Mouse (Mus musculus): ENCODE data around the gene Tmem200a.

The Tmem200a gene

DNA sequence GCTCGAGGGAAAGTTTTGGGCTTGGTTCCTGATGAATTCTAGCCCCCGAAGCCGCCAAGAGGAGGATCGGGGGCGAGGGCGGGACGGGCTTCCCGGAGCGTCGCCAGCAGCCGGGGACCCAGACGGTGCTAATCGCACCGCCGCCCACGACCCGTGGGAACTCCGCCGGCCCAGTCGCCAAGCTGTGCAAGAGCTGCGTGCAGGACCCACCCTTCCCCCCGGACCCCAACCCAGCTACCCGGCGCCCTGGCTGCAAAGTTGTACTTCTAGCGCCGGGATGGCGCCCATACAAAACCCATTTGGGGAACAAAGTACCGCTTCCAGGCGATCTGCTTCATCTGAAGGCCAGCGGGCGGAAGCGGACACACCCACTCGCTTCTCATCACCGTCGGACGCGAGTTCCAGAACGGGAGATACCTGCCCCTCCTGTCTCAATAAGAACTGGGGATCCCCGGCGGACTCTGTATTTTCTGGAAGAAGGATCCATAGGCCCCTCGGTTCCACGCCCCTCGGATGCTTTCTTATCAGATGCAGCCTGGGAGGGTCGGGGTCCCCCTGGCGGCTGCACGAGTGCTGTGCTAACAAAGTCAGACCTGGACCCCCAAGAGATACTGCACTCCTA is at the start of gene Tmem200a:
Tmem200a (minus strand) TSS at position 532 of the 622 bp plus-strand sequence.
- peak; percentile 10 to 15 for DNase-seq

DNA sequence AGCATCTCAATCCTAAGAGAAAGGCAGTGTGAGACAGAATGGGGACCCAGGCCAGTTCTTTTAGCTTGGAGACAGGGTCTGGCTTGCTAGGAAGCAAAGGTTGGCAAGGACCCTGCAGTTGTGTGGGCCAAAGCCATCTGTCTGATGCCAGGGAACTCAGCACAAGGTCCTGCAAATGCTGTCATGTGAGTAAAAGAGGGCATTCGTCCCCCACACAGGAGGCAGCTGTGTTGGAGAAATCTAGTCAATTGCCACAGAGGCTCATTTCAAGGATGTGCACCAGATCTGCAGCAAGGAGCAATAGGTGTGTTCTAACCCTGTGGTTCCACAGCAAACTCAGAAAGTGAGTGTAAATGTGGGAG is 41.0 kb upstream of the Tmem200a start:
- DNase-seq, result no peak

DNA sequence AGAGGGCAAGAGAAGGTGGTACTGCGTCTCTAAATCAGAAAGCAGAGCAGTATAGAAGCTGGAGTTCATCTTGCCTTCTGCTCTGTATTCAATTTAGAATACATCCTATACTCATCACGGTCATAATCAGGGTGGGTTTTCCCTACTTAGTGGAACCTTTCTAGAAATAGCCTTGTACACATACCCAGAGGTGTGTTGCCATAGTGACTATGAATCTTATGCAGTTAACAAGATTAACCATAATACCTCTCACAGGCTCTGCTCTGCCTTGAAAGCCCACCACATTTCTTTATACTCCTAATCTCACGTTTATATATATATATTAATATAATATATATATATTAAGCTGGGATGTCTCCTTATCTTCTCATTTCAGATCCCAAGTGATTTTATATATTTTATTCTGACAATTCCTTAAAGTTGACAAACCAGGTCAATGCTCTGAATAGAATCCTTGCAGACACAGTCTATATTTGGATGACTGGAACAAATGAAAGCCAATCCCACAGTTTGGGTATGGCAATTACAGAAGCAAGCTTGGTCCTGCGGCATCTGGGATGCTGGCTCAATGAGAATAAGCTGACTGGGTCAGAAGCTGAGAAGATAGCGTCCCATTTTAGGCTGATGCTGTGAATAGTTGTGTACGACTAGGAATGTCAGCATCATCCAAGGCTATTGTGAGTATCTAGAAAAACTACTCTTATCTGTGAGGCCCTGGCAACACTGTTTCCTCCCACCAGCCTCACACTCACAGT is 40.4 kb upstream of the Tmem200a start:
- no peak for DNase-seq

DNA sequence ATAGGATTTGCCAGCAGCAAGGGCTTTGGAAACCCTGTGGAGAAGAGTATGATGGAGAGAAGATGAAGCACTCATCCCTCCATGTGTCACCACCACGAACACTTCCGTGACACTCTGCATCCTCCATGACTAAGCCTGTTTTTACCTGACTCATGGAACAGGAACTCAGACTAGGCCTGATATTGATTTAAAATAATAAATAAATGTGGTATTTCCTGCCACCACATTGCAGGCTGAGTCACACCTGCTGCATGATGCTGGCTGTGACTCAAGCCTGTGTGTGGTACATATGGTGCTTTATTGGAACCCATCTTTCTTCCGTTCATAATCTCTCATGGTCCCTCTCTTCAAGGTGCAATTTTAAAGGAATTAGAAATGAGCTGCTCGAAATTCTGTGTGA is 35.6 kb upstream of the Tmem200a start:
- DNase-seq, result no peak

DNA sequence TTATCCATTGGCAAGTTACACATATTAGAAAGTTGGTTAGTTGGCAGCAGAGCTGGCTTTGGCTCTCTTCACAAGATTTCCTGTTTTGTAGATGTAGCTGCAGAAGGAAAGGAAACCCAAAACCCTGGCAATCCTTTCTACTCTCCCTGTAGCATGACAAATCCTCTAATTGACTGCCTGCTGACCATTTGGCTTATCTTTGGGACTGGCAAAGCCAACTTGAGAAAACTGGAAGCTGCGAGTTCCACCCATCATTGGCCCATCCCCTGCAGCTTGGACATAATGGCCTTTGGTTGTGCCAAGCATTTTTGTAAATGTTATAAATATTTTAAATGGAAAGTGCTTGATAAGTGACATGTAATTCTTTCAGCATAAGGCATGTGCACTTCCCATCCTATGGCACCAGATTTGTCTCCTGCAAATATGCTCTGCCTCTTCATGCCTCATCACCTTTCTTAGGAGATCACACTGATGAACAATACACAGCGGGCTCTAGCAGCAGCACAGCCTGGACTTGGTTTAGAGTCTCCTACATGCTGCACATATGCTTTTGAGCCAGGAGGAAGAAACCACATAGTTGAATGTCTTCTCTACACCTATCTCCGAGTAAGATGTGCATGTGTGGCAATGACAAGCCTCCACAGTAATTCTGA is 24.6 kb upstream of the Tmem200a start:
- DNase-seq, result no peak

DNA sequence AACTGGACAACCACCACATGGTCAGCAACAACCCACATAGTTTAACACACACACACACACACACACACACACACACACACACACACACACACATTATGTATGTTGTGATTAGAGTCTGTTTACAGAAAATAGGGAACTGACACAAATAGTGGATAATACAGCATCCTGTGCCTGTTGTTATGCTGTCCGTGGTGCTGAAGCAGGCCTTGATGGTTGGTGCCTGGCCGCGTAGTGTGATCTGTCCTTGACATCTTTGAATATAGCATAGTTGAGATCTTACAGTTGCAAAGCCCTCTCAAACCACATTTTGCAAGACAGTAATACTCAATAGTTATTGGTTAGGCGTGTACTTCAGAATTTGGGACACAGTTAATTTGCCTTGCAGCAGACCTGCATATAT is 3.2 kb upstream of the Tmem200a start:
- no peak for DNase-seq

DNA sequence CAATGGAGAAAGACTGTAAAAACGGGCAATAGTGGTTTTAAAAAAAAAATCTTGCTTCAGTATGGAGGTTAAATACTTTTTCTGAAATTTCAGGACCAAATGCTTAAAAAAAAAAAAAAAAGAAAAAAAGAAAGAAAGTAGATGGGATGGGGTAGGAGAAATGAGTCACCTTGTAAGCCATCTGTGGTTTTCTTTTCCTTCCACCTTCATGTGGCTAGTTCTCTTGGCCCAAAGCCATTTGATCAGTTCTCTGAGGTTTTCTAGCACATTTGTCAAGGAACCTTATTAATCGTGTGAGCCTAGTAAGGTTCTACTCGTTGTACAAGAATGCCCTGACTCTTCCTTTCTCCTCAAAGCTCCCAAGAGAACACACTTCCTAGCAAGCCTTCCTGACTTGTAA is 826 bp upstream of the Tmem200a start:
- no peak for DNase-seq

DNA sequence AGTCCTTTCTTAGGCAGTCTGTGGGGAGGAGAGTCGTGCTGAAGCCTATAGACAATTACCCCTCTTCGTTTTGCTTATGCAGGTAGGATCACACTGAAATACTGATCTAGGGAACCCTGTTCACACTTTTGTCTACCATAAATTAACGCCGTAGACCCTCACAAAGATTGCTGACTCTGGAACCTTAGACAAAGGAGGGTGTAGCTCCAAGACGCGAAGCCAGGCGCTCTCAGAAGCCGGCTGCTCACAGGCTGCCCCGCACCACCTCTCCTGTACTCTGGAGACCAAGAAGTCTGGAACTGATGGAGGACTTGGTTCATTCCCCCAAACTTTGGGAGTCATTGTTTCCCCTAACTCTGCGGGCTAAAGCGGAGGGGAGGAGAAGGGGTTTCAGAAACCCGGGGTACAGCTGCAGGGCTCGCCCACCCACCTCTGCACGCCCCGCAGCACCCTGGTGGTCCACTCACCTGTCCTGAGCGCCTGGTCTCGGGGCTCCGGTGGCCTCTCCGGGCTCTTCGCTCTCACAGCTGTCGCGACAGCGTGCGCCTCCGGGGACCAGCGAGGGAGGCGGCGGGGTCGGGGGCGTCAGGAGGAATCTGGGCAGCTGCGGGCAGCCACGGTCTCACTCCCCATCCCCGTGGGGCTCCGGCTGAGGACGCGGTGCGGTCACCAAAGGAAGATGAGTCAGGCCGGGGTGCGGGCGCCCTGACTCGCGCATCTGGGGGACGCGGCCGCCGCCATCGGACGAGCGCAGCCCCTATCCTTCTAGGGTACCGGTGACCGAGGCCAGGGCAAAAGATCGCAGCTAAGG is 976 bp downstream of the Tmem200a start, which contains the start of gene Gm9767:
Gm9767 (plus strand) TSS at position 585 of the 811 bp plus-strand sequence.
- peak in 1 of 2 experiments; percentile 5 for DNase-seq

DNA sequence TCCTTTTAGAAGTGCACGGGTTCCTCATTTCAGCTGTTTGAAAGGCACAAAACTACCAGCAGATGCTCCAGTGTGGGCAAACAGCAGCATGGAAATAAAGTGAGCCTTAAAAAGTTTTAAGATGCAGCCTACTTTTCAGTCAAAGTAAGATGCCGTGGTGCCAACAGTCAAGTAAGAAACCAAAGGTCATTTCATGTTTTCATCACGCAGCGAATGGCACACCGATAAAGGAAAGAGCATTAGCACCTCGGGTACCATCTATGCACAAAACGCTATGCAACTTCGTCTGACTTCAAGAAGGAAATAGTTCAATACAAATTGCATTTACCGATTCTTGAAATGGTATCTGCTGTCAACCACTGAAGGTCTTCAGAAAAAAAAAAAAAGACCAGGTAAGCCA is 1.9 kb downstream of the Tmem200a start:
- no peak for DNase-seq

DNA sequence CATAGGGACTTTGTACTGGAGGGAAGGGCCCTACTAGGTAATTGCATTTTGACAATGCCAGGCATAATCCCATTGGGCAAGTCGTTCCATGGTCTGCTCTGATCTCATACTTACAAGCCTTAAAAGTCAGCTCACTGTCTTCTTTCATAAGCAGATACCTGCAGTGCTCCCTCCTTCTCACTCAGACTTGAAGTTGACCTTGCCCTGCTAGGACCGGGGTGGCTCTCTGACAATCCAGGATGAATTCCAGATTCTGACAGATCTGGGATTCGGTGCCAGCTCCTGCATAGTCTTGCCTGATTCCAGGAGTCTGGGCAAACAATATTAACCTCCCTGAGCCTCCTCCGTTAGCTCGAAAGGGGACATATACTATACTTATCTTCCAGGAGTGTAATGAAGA is 6.9 kb downstream of the Tmem200a start:
- no peak for DNase-seq

DNA sequence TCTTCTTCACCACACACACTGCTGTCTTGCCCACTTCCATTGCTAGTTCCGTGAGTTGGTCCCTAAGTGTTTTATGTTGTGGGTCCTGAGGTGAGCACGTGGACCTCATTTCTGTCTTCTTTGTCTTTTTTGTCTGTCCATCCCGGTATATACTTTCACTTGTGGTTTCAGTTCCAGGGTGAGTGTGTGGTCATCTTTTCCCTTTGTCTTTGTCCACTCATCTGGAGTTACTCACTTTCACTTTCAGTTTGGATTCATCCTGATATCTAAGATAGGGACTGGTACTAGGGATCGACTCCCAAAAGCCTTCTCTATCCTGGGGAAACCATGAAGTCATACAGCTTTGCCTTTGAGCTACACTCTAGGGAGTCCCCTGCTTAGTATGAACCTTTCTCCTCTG is 15.8 kb downstream of the Tmem200a start:
- no peak for DNase-seq

DNA sequence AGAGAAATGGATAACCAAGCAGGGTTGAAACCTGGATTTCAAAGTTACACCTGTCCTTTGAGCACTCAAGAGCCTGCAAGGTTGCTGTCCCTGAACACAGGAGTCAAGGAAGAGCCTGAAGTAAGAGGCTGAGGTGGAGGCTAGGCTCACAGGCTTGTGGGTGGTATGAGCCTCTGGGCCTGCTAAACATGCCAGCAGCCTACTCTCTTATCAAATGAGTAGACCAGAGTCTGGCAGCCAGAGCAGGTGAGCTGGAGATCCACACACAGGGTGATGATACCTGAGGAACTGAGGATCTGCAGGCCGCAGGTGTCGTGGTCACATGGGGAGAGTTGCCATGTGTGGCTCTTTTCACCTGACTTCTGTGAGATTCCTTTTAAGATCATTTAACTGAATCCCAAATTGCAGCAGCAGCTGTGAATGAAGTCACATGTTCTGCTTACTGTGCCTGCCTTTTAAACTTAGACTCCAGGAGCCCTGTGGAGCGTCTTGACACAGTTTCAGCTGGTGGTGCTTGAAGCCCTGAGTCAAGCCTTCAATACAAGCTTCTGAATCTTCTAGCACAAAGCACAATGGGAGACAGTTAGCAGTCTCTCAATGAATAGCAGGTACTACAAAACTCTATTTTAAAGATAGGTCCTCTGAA is 19.1 kb downstream of the Tmem200a start:
- DNase-seq, result no peak

DNA sequence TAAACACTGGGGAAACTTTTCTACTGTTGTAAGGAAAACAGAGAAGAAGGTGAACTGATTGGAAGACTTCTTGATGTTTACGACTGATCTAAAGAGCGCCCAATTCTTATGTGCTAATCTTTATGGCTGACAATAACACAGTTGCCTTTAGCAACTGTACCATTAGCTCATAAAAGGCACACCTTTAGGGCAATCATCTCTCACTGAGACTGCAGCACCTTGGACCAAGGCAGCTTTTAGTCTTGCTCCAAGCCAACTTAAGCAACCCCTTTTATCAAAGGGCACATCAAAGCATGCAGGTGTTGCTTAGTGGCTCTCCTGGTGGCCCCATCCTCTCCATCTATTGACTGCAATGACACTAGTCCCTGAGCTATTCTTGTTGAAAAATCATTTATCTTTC is 27.7 kb downstream of the Tmem200a start:
- no peak for DNase-seq

DNA sequence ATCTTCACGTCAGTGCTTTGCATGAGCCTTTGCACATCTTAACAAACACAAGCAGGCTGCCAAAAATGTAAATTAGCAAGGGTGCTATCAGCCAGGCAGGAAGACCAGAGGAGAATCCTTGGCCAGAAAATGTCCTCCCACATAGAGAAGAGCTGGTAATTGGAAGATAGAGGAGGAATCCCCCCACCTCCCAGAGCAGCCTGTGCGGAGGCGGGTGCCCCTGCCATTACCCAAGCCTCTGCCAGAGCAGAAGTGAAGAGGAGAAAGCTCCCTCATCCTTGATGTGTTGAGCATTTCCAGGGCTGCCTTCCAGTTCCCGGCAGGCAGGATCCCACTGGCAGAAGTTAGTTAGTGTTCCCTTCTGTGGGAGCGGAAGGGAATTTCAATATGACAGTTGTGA is 43.9 kb downstream of the Tmem200a start:
- no peak for DNase-seq

DNA sequence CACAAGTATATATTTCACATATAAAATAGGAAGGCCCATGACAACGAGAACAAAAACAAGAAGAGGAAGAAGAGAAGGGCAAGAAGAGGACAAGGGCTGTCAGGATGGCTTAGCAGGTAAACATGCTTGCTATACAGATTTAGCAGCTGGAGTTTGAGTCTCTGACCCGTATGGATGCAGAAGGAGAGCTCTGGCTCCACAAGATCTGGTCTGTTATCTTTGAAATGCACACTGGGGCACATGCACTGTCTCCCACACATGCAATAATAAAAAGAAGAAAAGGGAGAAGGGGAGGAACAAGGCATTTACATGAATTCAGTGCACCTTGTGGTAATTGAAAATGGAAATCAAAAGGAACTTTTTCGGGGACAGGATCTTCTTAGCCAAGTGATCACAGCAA is 60.1 kb downstream of the Tmem200a start:
- DNase-seq, result no peak

DNA sequence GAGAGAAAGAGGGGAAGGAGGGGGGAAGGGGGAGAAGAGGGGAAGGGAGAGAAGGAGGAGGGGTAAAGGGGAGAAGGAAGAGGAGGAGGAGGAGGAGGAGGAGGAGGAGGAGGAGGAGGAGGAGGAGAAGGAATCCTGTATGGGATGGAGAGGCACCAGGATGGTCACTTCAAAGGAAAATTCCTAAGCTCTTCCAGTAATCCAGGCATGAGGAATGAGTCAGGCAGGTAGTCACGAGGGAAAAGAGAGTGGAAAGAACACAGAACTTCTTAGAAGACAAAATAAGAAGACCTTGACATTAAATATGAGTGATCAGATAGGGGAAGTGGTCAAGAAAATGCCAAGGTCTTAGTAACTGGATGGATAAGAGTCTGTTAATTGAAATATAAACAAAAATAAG is 64.6 kb downstream of the Tmem200a start:
- DNase-seq, result no peak

DNA sequence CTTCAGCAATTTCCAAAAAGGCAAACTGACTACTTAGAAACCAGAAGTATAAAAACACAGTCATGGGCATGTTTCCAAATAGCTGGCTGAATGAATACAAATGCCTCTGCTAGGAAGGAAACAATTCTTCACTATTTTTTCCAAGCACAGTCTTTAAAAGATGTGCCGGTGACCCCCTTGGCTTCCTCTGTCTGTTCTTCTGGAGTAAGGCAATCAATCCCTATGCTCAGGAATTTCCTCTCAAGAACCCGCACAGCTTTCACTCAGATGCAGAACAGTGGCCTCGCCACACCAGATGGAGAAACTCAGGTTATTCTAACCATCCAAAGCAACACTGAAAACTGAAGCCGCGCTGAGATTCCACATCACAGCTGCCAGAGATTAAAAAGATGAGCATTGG is 69.9 kb downstream of the Tmem200a start:
- DNase-seq, result no peak

DNA sequence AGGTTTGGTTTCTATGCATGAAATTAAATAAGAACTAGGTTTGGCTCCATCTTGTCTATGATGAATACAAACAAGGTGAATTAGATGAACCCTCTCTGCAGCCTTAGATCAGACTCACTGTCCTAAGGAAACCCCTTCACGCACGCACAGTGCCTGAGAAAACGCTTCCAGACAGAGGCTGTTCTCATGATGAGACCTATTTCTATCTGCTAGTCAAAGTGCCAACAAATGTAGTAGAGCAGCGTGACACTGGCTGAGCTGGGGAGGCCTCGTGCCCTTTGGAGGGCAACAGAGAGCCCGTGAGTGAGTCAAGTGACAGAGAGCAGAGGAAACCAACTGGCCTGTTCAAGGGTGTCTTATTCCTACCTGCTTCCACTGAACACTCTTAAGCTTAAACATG is 73.4 kb downstream of the Tmem200a start:
- no peak for DNase-seq

DNA sequence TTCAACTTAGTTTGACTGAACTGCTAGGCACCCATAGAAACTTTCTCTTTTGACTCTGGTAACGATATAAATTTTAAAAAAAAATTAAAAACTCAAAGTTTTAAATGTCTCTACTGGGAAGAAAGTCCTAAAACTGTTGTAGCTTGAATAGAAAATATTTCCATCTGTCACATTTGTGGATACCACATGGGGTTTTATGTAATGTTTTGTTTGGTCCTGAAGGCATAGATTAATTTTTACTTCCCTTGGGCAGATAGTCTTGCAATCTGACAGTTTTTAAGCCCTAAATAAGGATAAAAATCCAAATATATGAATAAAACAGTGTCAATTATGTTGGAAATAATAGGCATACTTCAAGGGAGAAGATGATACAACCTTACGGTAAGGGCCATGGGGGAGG is 78.0 kb downstream of the Tmem200a start:
- DNase-seq, result no peak

DNA sequence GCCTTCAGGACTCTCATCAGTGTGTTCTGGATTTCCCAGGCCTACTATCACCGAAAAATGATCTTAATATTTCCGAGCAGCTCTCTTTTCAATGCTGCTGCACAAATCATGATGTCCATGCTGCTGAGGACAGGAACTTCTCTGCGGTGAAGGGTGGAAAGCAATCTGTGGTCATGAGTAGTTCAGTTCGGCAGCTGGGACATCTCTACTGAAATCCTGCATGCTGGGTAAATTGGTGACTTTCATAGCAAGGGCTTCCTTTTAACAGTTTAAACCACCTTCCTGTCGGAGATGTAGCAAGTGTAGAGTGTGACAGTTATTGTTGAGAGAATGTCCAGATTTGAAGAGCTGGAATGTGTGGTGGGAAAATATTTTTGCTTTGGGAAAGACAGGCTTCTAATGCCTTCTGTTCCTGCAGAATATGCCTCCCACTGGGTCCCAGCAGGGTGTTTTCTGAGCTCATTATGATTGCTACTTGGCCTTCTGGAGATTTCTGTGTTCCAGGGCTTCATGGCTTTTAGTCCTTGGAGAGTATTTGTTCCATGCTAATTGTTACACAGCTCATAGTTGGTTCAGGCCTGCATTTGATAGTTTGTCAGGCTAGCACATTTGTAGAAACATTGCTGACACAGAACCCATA is 79.4 kb downstream of the Tmem200a start:
- DNase-seq, result no peak

DNA sequence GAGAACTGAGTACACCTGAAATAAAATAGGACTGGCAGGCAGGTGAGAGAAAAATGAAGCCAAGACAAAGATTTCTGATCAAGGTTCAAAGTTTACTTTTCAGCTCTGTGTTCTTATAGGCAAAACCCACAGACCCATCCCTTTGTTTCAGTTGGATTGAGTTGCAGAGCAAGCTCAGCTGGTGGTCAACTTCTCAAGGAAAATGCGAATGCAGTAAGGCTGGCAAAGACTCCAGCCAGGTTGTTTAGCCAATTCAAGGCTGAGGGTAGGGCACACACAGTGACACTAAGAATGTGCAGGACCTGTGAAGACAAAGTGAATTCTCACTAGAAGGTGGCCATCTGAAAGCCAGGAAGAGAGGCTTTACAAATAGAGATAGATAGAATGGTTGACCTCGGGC is 94.8 kb downstream of the Tmem200a start:
- no peak for DNase-seq

DNA sequence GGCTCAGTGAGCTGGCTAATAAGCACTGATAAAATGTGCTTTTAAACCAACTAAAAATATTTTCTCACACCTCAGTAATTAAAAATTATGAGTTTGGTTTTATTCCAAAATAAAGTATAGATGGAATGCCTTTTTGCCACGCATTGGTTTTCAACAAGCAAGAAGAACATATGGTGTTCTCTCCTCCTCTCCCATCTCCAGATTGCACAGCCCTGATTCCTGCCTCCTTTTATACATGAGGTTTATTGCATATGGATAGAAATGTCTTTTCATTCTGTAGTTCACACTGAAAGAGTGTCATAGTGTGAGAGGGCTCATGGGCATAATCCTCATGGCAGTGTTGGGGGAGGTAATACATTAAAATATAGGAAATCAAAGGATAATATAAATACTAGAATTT is 96.2 kb downstream of the Tmem200a start:
- DNase-seq, result no peak
